Mouse (Mus musculus): Measurements from ENCODE around the gene Lrig2. TPM values are rescaled to one million over a fixed set of nuclear protein-coding genes. Genes with fewer than 3 reads are reported as not detected.

The Lrig2 gene
- polyA plus RNA-seq (2015; fragmentation: Nextera tagmentation; extraction: Ambion mirVana) = 14.1 and 14.7 TPM in 2 replicates

DNA sequence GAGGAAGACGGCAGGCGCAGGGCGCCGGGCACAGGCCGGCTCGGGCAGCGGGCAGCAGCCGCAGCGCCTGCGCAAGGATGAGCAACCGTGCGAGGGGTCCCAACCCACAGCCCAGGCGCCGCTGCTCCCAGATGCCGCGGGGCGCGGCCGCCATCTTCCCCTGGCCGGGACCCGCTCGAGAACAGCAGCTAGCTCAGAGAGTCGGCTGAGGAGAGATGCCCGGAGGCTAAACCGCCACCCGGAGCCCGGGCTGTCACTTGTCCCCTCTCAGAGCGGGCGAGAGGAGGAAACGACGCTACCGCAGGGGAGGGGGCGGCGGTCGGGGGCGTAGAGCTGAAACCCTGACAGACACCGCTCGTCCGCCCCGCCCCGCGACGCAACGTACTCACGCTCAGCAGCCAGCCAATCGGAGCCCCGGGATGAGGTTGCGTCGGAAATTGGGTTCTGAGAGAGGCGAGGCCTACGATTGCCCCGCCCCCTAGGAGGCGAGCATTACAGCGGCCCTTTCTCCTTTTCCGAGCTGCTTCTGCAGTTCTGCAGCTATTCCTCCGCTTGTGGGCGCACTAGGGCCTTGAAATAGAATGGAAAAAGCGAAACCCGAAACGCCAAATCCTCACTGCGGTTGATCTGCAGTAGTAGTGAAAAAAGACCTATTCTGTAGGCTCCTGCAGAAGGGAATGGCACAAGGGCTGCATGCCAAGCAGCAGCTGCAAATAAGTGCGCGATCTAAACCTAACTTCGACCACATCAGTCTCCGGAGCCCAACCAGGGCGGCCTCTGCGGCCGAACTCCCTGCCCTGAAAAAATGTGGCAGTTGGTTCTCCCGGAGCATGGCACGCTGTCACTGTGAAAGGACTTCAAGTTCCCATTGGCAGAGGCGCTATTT, at the start of gene Lrig2:
Gene Lrig2, minus strand, starts transcription at position 381 of the 886 bp plus-strand sequence.
- ATAC-seq (ENCODE audit: low read depth) = peak; percentile 99
- peak within 1 kb of the TSS; percentile 88 for H3K4me3 ChIP-seq (ENCODE audit: low read length)
- peaks cover 3% of the 10 kb centered on the region; the same call in 1 of the 2 replicates for H3K4me1 ChIP-seq (replicated peaks; ENCODE audit: control insufficient read depth, insufficient read depth, low read length)
- H3K9ac ChIP-seq (ENCODE audit: low read length) = peak within 1 kb of the TSS; percentile 86
- H3K4me2 ChIP-seq (ENCODE audit: low read depth, low read length) = peak within 1 kb of the TSS; percentile 71
- WGBS = under 1% methylated on average over 56 of the region's 71 CpGs
- no peaks in the 10 kb centered on the region for H3K9me3 ChIP-seq (ENCODE audit: control insufficient read depth, low read length)
- no peaks in the 10 kb centered on the region for H3K27me3 ChIP-seq (ENCODE audit: control insufficient read depth, insufficient read depth, low read depth, low read length)
- peak within 1 kb of the TSS; percentile 98 for H3K27ac ChIP-seq (ENCODE audit: low read length)
- H3K36me3 ChIP-seq (ENCODE audit: control insufficient read depth, insufficient read depth, low read length) = no peaks in the 10 kb centered on the region

DNA sequence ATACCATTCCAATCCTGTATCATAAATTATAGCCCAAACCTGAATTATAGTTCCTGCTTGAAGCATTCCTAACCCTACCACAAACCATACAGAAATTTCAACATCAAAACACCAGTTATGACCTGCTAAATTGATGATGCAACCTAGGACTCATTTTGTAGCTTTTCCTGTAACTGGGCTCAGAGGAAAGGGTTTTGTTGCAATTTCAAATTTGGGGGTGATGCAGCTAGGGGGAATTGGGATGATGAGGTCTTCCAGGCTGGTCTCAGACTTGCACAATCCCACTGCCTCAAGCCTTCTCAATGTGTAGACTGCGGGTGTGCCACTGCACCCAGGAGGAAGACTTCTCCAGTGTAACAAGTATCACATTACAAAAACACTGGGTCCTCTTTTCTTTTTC, 44.9 kb upstream of the Lrig2 start:
- ATAC-seq (ENCODE audit: low read depth) = no peak
- H3K4me3 ChIP-seq (ENCODE audit: low read length) = no peak overlapping the region
- no peaks in the 10 kb centered on the region for H3K36me3 ChIP-seq (ENCODE audit: control insufficient read depth, insufficient read depth, low read length)
- no peaks in the 10 kb centered on the region for H3K9me3 ChIP-seq (ENCODE audit: control insufficient read depth, low read length)
- 80% methylated on average over 1 of the region's 1 CpGs for WGBS
- no peaks in the 10 kb centered on the region for H3K27me3 ChIP-seq (ENCODE audit: control insufficient read depth, insufficient read depth, low read depth, low read length)
- H3K4me1 ChIP-seq (replicated peaks; ENCODE audit: control insufficient read depth, insufficient read depth, low read length) = no peaks in the 10 kb centered on the region
- no peak overlapping the region for H3K9ac ChIP-seq (ENCODE audit: low read length)
- H3K27ac ChIP-seq (ENCODE audit: low read length) = no peak overlapping the region
- no peak overlapping the region for H3K4me2 ChIP-seq (ENCODE audit: low read depth, low read length)

DNA sequence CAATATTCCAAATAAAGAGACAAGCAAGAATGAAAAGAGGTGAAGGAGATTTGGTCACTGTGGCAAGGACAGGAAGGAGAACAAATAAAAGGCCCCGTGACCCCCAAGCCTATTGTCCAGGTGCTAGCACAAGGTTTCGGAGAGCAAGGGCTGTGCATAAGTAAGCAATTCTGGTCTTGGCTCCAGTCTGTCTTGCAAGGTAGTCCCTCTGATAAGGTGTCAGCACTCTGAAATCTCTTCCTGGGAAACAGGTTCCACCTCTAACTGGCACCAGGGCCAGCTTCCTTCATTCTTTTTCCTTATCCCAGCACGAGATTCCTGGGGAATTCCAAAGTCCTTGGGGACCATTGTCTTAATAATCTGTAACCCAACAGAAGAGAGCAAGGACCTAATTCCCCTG, 38.9 kb upstream of the Lrig2 start:
- Histone ChIP-seq H3K9ac (ENCODE audit: low read length) (no peak overlapping the region), H3K4me3 (ENCODE audit: low read length) (no peak overlapping the region), H3K27me3 (ENCODE audit: control insufficient read depth, insufficient read depth, low read depth, low read length) (no peaks in the 10 kb centered on the region), H3K27ac (ENCODE audit: low read length) (no peak overlapping the region), H3K9me3 (ENCODE audit: control insufficient read depth, low read length) (no peaks in the 10 kb centered on the region), H3K4me2 (ENCODE audit: low read depth, low read length) (no peak overlapping the region), H3K4me1 (replicated peaks; ENCODE audit: control insufficient read depth, insufficient read depth, low read length) (no peaks in the 10 kb centered on the region; the same call in 1 of the 2 replicates), H3K36me3 (ENCODE audit: control insufficient read depth, insufficient read depth, low read length) (no peaks in the 10 kb centered on the region)
- ATAC-seq (ENCODE audit: low read depth) = no peak
- WGBS = 48% methylated on average over 3 of the region's 3 CpGs

DNA sequence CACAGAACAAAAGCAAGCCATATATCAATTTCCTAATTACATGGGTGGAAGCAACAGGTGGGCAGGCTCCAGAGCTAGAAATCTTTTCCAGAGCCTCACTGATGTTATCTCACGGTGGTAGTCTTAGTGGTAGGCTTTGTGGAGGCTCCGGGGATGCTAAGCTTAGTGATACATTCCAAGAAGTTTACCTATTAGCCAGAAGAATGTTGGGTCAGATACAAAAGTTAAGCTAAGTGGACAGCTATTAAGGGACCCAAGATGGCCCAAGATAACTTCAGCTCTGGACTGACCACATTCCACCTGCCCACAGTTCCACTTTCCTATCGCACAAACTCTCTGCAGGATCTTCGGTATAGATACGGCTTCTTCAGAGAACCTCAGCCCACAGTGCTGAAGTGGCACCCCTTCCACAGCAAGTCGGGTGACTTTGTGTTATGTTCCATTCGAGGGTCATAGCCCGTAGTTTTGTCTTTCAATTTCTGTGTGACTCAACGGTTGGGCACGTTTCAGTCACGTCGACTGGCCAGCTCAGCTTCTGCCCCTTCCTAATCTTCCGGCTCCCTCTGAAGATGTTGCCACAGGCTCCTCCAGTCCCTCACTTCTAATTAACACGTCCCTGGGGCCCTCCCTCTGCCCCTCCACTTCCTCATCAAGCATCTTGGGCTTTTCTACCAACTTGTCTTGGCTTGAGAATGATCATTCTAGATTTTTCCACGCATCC, 36.8 kb upstream of the Lrig2 start:
- no peaks in the 10 kb centered on the region for H3K36me3 ChIP-seq (ENCODE audit: control insufficient read depth, insufficient read depth, low read length)
- H3K27me3 ChIP-seq (ENCODE audit: control insufficient read depth, insufficient read depth, low read depth, low read length) = no peaks in the 10 kb centered on the region
- H3K27ac ChIP-seq (ENCODE audit: low read length) = no peak overlapping the region
- no peak for ATAC-seq (ENCODE audit: low read depth)
- H3K4me2 ChIP-seq (ENCODE audit: low read depth, low read length) = 0 out of 2 replicates have a peak overlapping the region, but pooled peaks have one; percentile 7
- 48% methylated on average over 15 of the region's 15 CpGs for WGBS
- H3K9ac ChIP-seq (ENCODE audit: low read length) = no peak overlapping the region
- no peaks in the 10 kb centered on the region for H3K9me3 ChIP-seq (ENCODE audit: control insufficient read depth, low read length)
- no peak overlapping the region for H3K4me3 ChIP-seq (ENCODE audit: low read length)
- no peaks in the 10 kb centered on the region; the same call in 1 of the 2 replicates for H3K4me1 ChIP-seq (replicated peaks; ENCODE audit: control insufficient read depth, insufficient read depth, low read length)

DNA sequence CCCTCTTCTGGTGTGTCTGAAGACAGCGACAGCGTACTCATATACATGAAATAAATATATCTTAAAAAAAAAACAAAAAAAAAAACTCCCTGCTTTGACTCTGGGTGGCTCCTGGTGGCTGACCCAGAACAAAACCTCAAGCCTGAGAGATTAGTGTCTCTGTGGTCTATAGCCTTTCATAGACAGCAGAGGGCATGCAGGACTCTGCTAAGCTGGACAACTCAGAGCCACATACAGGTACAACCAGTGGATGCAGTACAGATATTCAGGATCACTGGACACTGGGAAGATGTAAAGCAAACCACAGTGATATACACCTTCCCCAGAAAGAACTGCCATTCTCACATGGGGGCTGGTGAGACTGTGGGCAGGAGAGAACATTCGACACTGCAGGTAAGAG, 32.1 kb upstream of the Lrig2 start:
- 92% methylated on average over 3 of the region's 3 CpGs for WGBS
- Histone ChIP-seq H3K4me1 (replicated peaks; ENCODE audit: control insufficient read depth, insufficient read depth, low read length) (peaks cover 11% of the 10 kb centered on the region), H3K36me3 (ENCODE audit: control insufficient read depth, insufficient read depth, low read length) (no peaks in the 10 kb centered on the region), H3K9ac (ENCODE audit: low read length) (no peak overlapping the region), H3K27ac (ENCODE audit: low read length) (no peak overlapping the region), H3K4me3 (ENCODE audit: low read length) (no peak overlapping the region), H3K27me3 (ENCODE audit: control insufficient read depth, insufficient read depth, low read depth, low read length) (no peaks in the 10 kb centered on the region), H3K9me3 (ENCODE audit: control insufficient read depth, low read length) (no peaks in the 10 kb centered on the region), H3K4me2 (ENCODE audit: low read depth, low read length) (no peak overlapping the region)
- ATAC-seq (ENCODE audit: low read depth) = no peak

DNA sequence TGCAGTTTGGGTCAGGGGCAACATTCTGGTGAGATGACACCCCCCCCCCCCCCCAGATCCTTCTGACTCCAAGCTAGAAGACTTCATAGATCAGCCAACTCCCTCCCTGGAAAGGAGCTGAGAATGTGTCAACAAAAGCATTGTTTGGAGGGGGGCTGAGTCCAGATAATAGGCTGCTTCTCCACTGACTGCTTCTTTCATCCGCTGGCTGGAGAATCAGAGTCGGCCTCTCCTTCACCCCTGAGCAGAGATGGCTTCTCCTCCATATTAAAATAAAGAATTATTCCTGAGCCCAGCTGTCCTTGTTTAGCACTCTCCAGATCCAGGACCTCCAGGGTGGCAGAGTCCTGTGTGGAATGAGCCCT, 30.3 kb upstream of the Lrig2 start:
- Histone ChIP-seq H3K36me3 (ENCODE audit: control insufficient read depth, insufficient read depth, low read length) (no peaks in the 10 kb centered on the region), H3K4me3 (ENCODE audit: low read length) (no peak overlapping the region), H3K4me1 (replicated peaks; ENCODE audit: control insufficient read depth, insufficient read depth, low read length) (peaks cover 11% of the 10 kb centered on the region), H3K9me3 (ENCODE audit: control insufficient read depth, low read length) (no peaks in the 10 kb centered on the region), H3K9ac (ENCODE audit: low read length) (no peak overlapping the region; the same call in 1 of the 2 replicates), H3K27me3 (ENCODE audit: control insufficient read depth, insufficient read depth, low read depth, low read length) (no peaks in the 10 kb centered on the region), H3K27ac (ENCODE audit: low read length) (peak overlapping the region; percentile 22; the same call in 1 of the 2 replicates), H3K4me2 (ENCODE audit: low read depth, low read length) (peak overlapping the region; percentile 58)
- ATAC-seq (ENCODE audit: low read depth) = peak; percentile 34; the same call in 1 of the 2 replicates
- 17% methylated on average over 2 of the region's 2 CpGs for WGBS

DNA sequence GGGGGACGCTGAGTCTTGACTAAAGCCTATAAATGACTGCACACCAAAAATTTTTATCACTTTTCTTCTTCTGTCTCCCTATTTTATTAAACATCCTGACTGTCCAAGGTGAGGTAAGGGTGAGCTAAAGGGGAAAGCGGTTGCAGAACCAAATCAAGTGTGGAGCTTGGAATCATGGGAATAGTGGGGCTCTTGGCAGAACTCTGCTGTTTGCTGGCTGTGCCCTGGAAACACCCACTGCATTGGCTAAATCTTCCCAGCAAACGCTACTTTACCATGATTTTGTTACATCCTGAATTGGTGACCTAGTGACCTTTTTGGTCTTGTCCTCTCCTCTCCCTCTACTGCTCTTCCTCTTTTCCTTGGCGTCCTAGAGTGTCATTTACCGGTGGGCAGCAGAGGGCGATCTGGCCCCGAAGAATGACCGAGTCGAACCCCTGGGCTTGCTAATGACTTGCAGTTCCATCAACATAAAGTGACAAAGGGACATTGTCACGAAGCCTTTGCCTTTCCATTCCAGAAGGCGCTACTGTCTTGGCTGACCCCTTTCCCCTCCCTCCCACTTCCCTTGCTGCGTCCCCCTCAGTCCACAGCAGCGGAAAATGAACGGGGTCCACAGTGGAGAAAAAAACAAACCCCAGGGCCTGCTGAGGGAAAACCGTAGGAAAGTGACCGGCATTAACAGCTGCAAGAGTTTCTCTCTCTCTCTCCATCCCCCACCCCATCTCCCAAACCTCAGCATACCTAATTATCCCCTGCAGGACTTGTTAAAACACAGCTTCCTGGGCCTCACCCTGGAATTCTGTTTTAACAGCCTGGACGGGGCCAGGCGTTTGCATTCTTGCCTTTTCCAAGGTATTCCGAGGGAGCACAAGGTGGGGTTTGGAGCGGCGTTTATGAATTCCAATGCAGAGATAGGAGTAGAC, 29.7 kb upstream of the Lrig2 start:
- peak overlapping the region; percentile 51 for H3K9ac ChIP-seq (ENCODE audit: low read length)
- no peaks in the 10 kb centered on the region for H3K9me3 ChIP-seq (ENCODE audit: control insufficient read depth, low read length)
- peak; percentile 87 for ATAC-seq (ENCODE audit: low read depth)
- 10% methylated on average over 21 of the region's 21 CpGs for WGBS
- H3K27me3 ChIP-seq (ENCODE audit: control insufficient read depth, insufficient read depth, low read depth, low read length) = no peaks in the 10 kb centered on the region
- H3K4me1 ChIP-seq (replicated peaks; ENCODE audit: control insufficient read depth, insufficient read depth, low read length) = peaks cover 11% of the 10 kb centered on the region
- H3K27ac ChIP-seq (ENCODE audit: low read length) = 0 out of 2 replicates have a peak overlapping the region, but pooled peaks have one; percentile 7
- peak overlapping the region; percentile 58 for H3K4me2 ChIP-seq (ENCODE audit: low read depth, low read length)
- H3K36me3 ChIP-seq (ENCODE audit: control insufficient read depth, insufficient read depth, low read length) = no peaks in the 10 kb centered on the region
- peak overlapping the region; percentile 29 for H3K4me3 ChIP-seq (ENCODE audit: low read length)

DNA sequence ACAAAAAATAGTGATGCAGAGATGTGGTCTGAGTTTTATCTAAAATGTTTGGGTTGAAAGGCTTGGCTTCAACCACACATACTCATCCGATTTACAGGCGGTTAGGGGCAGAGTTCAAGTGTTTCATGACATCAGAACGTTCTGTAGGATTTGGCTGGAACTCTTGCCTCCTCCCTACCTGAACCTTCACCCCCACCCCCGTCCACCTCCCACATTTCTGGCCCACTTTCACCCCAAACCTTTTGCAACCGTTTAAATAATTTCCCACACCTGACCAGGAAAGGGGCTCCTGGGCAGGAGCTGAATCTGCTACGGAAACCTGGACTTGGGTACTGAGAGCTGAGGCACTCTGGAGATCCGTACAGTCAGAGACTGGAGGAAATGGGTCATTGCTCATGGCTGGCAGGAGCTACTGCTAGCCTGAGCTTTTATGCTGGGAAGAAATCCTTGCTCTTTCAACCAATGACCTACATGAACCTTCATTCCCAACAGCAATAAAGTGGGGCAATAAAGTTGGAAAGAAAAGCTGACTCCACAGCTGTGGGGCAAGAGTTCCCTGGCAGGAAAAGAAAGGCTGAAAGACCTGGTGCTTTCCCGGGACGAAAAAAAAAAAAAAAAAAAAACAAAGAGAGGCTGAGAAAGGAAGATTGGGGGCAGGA, 28.9 kb upstream of the Lrig2 start:
- no peak overlapping the region for H3K27ac ChIP-seq (ENCODE audit: low read length)

More for the DNA sequence above, 28.9 kb upstream of the Lrig2 start:
- no peaks in the 10 kb centered on the region for H3K9me3 ChIP-seq (ENCODE audit: control insufficient read depth, low read length)
- H3K4me3 ChIP-seq (ENCODE audit: low read length) = no peak overlapping the region
- H3K9ac ChIP-seq (ENCODE audit: low read length) = no peak overlapping the region
- ATAC-seq (ENCODE audit: low read depth) = no peak
- no peaks in the 10 kb centered on the region for H3K36me3 ChIP-seq (ENCODE audit: control insufficient read depth, insufficient read depth, low read length)
- no peaks in the 10 kb centered on the region for H3K27me3 ChIP-seq (ENCODE audit: control insufficient read depth, insufficient read depth, low read depth, low read length)
- peaks cover 11% of the 10 kb centered on the region for H3K4me1 ChIP-seq (replicated peaks; ENCODE audit: control insufficient read depth, insufficient read depth, low read length)
- no peak overlapping the region for H3K4me2 ChIP-seq (ENCODE audit: low read depth, low read length)
- 53% methylated on average over 9 of the region's 9 CpGs for WGBS

Data from lung, embryonic 16.5 days (tissue).